Mouse (Mus musculus): Measurements from ENCODE around the gene Ulk3.

The Ulk3 gene

GRCm38 (mm10) chr9:57644944-57645893 is 56.0 kb downstream of the Ulk3 start:
- peak; percentile 94 for DNase-seq (ENCODE audit: low spot score)
